Mouse (Mus musculus) lung, postnatal 14 days (tissue): ENCODE data around the gene Brd3.
A peak's percentile ranks its signal among the peaks of the same experiment; 100 is the strongest.
"Not testable (repeated sequence)": the region's sequence is repeated elsewhere in the genome, so short reads cannot be mapped to it uniquely, and the experiment has no call there.

Experiments
- DNase-seq: peaks from one replicate; pipeline ENCODE4 v3.0.0; 2021

The Brd3 gene

GRCm38 (mm10) chr2:27507562-27507961 lies at the start of gene Brd3:
TSS of gene Brd3 (minus strand) at chr2:27507662.
- no peak for DNase-seq

DNA sequence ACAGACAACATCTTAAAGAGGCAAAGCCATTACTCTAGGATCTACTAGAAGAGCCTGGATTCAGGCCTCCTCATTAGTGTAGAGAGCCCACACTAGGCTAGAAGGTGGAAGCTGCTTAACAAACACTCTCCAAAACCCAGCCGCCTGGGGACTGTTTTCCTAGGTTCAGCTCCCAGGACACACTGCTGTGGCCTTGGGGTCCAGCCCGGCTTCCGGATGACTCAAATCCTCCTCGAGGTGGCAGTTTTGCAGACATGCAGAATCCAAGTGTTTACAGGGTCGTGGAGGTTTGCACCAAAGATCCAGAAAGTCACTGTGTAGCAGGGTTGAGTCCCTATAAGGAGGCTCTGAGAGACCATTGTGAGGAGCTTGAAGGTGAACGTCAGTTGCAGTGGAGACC lies 49.5 kb upstream of the Brd3 start:
- DNase-seq: no peak

- DNase-seq: peak; percentile 38
Observed at GRCm38 (mm10) chr2:27554308-27554707, 46.8 kb upstream of the Brd3 start.

- peak; percentile 85 for DNase-seq
Observed at GRCm38 (mm10) chr2:27552620-27553287, 45.3 kb upstream of the Brd3 start.

DNA sequence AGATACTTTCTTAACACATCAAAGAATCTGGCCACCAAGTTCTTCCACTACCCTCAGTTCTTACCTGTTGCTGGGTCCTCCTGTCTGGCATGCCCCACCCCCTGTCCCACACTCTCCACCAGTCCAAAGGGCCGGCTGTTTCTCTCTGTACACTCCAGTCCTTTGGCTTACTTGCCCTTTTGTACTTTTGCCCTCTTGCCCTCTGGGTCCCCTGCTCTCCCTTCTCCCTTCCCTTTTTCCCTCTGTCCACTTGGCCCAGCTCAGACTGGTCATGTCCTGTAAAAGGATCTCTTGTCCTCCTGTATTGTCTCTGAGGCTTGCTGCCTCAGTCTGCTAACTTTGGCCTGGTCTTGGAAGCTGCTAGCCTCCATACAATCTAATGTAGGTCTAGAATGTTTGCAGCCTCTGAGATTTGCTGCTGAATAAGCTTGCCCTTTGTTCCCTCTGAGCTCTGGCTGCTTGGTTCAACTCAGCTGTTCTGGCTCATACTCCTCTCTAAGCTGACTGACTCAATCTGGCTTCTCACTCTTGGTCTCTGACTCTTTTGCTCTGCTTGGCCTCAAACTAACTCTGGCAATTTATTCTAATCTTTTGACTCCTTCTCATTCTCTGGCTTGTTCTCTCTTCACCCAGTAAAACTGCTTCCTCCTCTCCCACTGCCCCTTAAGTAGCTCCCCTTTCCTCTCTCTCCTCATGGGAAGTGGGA lies 41.4 kb upstream of the Brd3 start:
- DNase-seq: no peak

DNA sequence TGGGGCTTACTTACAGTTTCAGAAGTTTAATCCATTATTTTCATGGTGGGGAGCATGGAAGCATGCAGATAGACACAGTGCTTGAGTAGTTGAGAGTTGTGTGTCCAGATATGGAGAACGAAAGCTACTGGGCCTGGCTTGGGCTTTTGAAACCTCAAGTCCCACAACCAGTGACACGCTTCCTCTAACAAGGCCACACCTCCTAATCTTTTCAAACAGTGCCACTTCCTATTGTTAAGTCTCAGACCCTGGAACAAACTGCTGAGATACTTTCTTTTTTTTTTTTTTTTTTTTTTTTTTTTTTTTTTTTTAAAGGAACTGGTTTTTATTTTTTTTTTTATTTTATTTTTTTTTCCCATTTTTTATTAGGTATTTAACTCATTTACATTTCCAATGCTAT lies 40.5 kb upstream of the Brd3 start:
- DNase-seq: no peak

- DNase-seq: no peak
Observed at GRCm38 (mm10) chr2:27547326-27547725, 39.9 kb upstream of the Brd3 start.

DNA sequence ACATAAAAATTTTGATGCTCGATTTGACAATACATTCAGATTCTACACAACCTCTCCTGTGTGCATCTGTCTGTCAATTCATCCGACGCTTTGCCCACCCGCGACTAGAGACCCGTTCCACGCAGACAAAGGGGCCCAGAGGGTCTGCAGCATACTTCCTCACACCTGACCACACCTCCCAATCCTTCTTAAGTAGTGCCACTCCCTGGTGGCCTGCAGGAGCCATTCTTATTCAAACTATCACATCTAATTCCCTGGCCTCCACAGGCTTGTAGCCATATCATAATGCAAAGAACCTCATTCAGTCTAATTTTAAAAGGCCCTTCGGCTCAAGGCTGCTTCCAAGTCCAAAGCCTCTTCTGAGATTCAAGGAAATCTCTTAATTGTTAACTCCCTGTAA lies 38.6 kb upstream of the Brd3 start:
- not testable (repeated sequence) for DNase-seq

DNA sequence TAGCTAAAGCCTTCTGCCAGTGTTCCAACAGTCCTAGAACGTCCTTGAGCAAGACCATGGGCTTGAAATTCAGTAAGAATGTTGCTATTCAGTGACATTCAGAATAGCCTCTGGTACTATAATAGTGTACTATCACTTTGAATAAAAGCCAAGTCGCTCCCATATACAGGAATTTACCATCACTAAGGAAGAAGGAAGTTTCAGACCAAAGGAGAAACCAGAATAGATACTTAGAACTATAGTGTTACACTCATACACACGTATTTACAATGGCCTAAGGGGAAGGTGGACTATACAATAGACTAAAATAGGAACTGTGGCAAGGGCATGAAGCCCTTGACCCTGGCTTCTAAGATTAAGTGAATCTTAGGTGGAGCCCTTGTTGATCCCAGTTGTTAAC lies 38.1 kb upstream of the Brd3 start:
- not testable (repeated sequence) for DNase-seq

DNA sequence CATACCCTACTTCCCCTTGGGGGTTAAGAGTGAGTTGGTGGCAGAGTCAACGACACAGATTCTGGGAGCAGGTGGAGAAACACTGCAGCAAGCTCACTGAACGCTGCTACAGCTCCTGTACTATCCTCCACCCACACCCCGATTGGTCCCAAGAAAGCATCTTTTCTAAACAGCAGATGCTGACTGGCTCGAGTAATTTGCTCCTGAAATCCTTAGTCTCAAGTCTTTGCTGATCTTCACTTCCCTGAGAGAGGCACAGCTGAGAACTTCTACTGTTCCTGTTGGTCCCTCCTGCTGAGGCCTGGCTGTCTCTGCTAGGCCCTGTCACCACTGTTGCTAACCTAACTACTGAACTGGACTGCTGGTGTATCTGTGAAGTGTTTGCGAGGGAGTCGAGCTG lies 37.2 kb upstream of the Brd3 start:
- DNase-seq: no peak

DNA sequence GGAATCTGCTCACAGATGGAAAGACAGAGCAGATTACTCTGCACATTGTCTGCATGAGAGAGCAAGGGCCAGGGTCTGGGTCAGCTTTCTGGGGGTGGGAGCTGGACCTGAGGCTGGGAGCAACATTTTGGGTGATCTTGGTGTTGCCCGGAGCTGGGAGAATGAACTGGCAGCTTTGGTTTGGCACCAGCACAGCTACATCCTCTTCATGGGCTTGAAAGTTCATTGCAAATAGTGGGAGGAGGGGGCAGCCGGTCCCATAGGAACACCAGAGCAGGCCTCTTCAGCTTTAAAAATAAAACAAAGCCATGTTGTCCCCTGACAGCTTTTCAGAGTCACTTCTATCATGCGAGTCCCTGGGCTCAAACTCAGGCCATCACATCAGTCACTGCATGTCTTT lies 33.8 kb upstream of the Brd3 start:
- DNase-seq: no peak

GRCm38 (mm10) chr2:27540515-27540836 lies 33.0 kb upstream of the Brd3 start:
- DNase-seq: no peak

GRCm38 (mm10) chr2:27539772-27540514 lies 32.5 kb upstream of the Brd3 start:
- DNase-seq: peak; percentile 98

DNA sequence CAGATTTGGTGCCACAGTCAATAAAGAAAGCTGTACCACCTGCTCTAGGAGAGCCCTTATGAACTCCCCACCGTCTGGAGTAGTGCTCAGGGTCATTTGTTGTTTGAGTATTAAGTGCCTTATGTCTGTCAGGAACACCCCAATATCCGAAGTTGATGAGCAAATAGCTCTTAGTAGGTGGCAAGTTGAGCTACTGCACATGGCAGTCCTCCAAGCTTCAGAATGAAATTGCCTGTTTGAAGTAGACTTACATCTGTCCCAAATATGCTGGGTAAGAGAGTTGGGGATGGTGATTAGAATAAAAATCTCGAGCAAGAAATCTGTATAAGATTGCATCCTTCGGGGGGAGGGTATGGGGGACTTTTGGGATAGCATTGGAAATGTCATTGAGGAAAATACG lies 31.9 kb upstream of the Brd3 start:
- DNase-seq: no peak

DNA sequence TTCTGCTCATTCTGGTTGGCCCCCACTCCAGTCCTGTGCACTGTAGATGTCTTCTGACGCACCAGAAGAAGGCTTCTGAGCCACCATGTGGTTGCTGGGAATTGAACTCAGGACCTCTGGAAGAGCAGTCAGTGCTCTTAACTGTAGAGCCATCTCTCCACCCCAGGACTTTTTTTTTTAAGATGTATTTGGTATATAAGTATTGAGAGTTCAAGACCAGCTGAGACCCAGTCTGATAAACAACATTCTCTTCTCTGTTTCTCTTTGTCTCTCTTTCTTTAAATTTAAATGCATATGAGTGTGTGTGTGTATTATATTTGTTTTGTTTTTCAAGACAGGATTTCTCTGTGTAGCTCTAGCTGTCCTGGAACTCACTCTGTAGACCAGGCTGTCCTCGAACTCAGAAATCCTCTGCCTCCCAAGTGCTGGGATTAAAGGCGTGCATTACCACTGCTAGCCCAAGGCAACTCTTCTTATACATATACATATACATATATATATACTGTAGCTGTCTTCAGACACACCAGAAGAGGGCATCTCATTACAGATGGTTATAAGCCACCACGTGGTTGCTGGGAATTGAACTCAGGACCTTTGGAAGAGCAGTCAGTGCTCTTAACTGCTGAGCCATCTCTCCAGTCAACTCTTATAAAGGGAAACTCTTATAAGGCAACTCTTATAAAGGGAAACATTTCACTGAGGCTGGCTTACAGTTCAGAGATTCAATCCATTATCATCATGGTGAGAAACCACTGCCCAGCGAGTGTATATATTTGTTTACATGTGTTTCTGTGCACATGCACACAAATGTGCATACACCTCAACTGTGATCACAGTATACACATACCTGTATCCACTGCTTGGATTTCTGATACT lies 31.2 kb upstream of the Brd3 start:
- not testable (repeated sequence) for DNase-seq

- DNase-seq: no peak
Observed at GRCm38 (mm10) chr2:27518283-27518682, 10.8 kb upstream of the Brd3 start.

DNA sequence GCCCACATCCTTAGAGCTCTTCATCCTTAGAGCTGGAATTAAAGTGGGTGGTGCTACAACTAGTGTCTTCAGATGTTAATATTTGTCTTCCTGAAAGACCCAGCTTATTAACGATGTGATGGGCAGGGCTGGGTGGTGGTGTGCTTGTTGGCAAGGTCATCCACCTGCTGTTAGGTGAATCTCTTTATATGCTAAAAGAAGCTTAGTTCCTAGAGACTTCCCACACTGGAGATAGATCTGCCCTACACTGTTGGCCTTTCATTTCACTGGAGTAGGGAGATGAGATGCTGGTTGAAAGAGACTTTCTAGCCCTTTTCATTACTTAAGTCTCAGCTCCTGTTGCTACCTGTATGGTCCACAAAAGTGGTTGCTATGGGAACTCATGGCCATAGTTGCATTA lies 8.8 kb upstream of the Brd3 start:
- DNase-seq: no peak

DNA sequence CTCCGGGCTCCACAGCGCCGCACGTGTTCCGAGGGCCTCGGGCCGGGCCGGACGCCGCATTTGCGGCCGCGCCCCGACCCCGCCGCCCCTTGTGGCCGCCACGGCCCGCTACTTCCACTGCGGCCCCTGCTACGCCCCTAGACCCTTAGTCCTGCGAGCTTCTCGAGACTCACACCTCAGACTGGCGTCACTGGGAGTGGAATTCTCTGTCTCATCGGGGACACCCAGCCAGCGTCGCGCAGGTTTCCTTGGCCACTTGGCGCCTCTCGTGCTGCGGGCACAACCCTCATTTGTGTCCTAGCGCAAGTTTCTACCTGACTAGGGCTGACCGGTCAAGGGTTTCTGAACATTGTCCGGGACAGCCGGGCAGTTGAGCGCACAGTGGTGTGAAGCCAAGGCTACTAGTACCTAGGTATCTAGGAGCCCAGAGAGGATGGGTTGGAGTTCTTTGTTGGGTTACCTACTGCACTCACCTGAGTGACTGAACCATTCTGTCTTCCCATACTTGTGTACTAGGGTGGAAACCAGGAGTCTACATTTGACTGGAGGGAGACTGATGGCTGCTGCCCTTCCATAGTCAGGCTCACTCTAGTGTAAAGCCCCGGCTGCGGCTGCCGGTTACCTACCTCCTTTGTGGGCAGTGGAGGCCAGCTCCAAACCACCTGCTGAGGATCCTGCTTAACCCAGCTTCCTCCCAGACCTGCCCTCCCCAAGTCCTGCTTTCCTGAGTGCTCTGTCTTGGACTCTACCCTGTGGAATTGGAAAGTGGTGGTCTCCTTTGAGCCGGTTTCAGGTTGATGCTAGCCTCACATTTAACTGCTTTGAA lies 8.1 kb upstream of the Brd3 start:
- DNase-seq: no peak

DNA sequence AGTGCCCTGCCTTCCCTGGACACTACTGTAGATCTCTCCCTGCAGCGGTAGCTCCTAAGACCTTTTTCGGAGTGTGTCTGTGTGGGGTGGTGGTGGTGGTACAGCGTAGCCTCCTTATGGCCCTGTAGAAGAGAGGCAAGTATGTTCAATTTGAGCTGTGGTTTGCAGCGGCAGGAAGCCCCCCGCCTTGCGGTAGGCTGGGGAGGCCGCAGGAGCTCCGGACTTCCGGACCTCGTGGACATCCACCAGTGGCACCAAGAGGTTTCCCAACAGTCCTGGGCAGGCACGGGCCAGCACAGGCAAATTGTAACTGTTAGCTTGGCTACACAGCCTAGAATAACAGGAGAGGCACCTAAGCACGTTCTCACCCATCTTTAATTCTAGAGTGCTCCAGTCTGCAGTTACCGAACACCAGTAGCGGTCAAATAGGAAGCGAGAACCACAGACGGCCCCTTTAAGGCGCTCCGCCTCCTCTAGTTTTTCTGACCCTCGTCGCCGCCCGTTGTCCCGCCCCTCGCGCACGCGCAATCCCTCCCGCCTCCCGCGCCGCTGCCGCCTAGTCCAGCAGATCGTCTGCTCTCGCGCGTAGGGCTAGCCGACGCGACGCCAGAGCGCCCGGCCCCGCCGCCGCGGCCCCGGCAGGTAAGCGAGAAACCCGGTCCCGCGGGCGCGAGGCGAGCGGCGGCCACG lies 7.3 kb upstream of the Brd3 start, which contains the start of gene Wdr5:
Gene Wdr5 (plus strand): TSS at position 519 of the 690 bp plus-strand sequence.
- DNase-seq: peak; percentile 99

- no peak for DNase-seq
Observed at GRCm38 (mm10) chr2:27513861-27514260, 6.4 kb upstream of the Brd3 start.

- no peak for DNase-seq
Observed at GRCm38 (mm10) chr2:27512909-27513308, 5.4 kb upstream of the Brd3 start.

- DNase-seq: no peak
Observed at GRCm38 (mm10) chr2:27510706-27511105, 3.2 kb upstream of the Brd3 start.
